8 mouse cellular contexts compared by ENCODE assay signal in genomic region chr4:124850261-124850913, GRCm38 (mm10). TPM values are rescaled to one million over a fixed set of nuclear protein-coding genes. Genes with fewer than 3 reads are reported as not detected.
DNase-seq lines count a peak whose midpoint lies in the region; ATAC-seq and TF ChIP-seq lines count a peak whose summit lies in the region.

Gene Yrdc, plus strand, starts transcription at chr4:124850679.

- H3ac ChIP-seq in myocyte (ENCODE audit: control insufficient read depth, insufficient read length), result peak within 1 kb of the TSS; percentile 92

- H3K36me3 ChIP-seq in heart, embryonic 11.5 days (ENCODE audit: control insufficient read depth, insufficient read depth, low read length), result no peaks in the 10 kb centered on the region
- peaks cover 17% of the 10 kb centered on the region; the same call in 1 of the 2 replicates for H3K36me3 ChIP-seq in kidney, embryonic 16.5 days (ENCODE audit: insufficient read depth, low read length)
- H3K36me3 ChIP-seq in liver, adult 2 months (ENCODE audit: control insufficient read depth, insufficient read depth, low read length), result peaks cover 23% of the 10 kb centered on the region
- peaks cover 17% of the 10 kb centered on the region for H3K36me3 ChIP-seq in myocyte (ENCODE audit: control insufficient read depth, insufficient read depth)
- H3K36me3 ChIP-seq in splenic B cell, adult 2 months (ENCODE audit: control insufficient read depth, insufficient read depth, low read length, poor library complexity, severe bottlenecking), result peaks cover 2% of the 10 kb centered on the region

- H3K79me2 ChIP-seq in liver, adult 2 months (ENCODE audit: control insufficient read depth, insufficient read depth, low read length), result peaks cover 16% of the 10 kb centered on the region; the same call in 1 of the 2 replicates
- H3K79me2 ChIP-seq in myocyte (ENCODE audit: control insufficient read depth, insufficient read depth), result peaks cover 29% of the 10 kb centered on the region

- peak within 1 kb of the TSS; percentile 92 for H3K4me3 ChIP-seq in heart, embryonic 11.5 days (ENCODE audit: low read depth, low read length)
- H3K4me3 ChIP-seq in kidney, embryonic 16.5 days (ENCODE audit: low read length), result peak within 1 kb of the TSS; percentile 96
- H3K4me3 ChIP-seq in liver, adult 2 months (ENCODE audit: insufficient read depth, low read depth, low read length), result peak within 1 kb of the TSS; percentile 87
- H3K4me3 ChIP-seq in myocyte, result peak within 1 kb of the TSS; percentile 64

- TF ChIP-seq CTCF in liver, adult 2 months (IDR thresholded peaks at IDR 0.05; ENCODE audit: low read depth, low read length), result peak; percentile 24; the same call in 1 of the 2 replicates

- peak; percentile 86 for ATAC-seq in erythroblast, adult 5-6 weeks (replicated peaks; ENCODE audit: low FRiP score, poor library complexity, severe bottlenecking)
- ATAC-seq in heart, embryonic 11.5 days (replicated peaks; ENCODE audit: insufficient number of reproducible peaks, low FRiP score, low TSS enrichment), result peak; percentile 89
- ATAC-seq in kidney, embryonic 16.5 days (ENCODE audit: low FRiP score, low TSS enrichment), result peak; percentile 93

- peak; percentile 94 to 95 for DNase-seq in B cell, adult 2 months
- DNase-seq in brain, adult 2 months (ENCODE audit: low read depth, low spot score), result peak; percentile 98
- DNase-seq in liver, adult 2 months (ENCODE audit: extremely low read depth, low read depth, low spot score), result peak; percentile 73
- DNase-seq in splenic B cell, adult 2 months (ENCODE audit: low read depth, low spot score), result peak; percentile 94

- peak within 1 kb of the TSS; percentile 93 for H3K27ac ChIP-seq in heart, embryonic 11.5 days (ENCODE audit: low read depth, low read length)
- peak within 1 kb of the TSS; percentile 82 for H3K27ac ChIP-seq in kidney, embryonic 16.5 days (ENCODE audit: low read length)
- H3K27ac ChIP-seq in liver, adult 2 months (replicated peaks; ENCODE audit: insufficient read depth, low read depth, low read length), result peak within 1 kb of the TSS; percentile 77

- H3K27me3 ChIP-seq in heart, embryonic 11.5 days (ENCODE audit: control insufficient read depth, insufficient read depth, low read length), result no peaks in the 10 kb centered on the region
- H3K27me3 ChIP-seq in kidney, embryonic 16.5 days (ENCODE audit: insufficient read depth, low read length), result no peaks in the 10 kb centered on the region
- no peaks in the 10 kb centered on the region for H3K27me3 ChIP-seq in liver, adult 2 months (ENCODE audit: control insufficient read depth, insufficient read depth, low read length)
- no peaks in the 10 kb centered on the region for H3K27me3 ChIP-seq in myocyte (ENCODE audit: control insufficient read depth, insufficient read depth, insufficient read length)
- H3K27me3 ChIP-seq in splenic B cell, adult 2 months (ENCODE audit: control insufficient read depth, insufficient read depth, low read length, poor library complexity, severe bottlenecking), result no peaks in the 10 kb centered on the region

- peak; percentile 50; the same call in 1 of the 2 replicates for TF ChIP-seq POLR2A in liver, adult 2 months (IDR thresholded peaks at IDR 0.05; ENCODE audit: extremely low read depth, insufficient read depth, low read length)
- TF ChIP-seq POLR2A in myocyte (IDR thresholded peaks at IDR 0.05; ENCODE audit: insufficient read length, low read depth), result peak; percentile 73

- H3K4me2 ChIP-seq in heart, embryonic 11.5 days, result peak within 1 kb of the TSS; percentile 76
- H3K4me2 ChIP-seq in kidney, embryonic 16.5 days (replicated peaks; ENCODE audit: low read depth, low read length), result peak within 1 kb of the TSS; percentile 95
- H3K4me2 ChIP-seq in myocyte (ENCODE audit: low read depth), result peak within 1 kb of the TSS; percentile 98

- WGBS in heart, embryonic 11.5 days (ENCODE audit: insufficient replicate concordance), result 0% methylated on average over 79 of the region's 90 CpGs
- under 1% methylated on average over 66 of the region's 90 CpGs for WGBS in kidney, embryonic 16.5 days
- WGBS in liver, adult 2 months, result under 1% methylated on average over 72 of the region's 90 CpGs

- peaks cover 11% of the 10 kb centered on the region for H3K4me1 ChIP-seq in heart, embryonic 11.5 days (ENCODE audit: control insufficient read depth, insufficient read depth, low read length)
- peaks cover 22% of the 10 kb centered on the region for H3K4me1 ChIP-seq in kidney, embryonic 16.5 days (ENCODE audit: insufficient read depth, low read length)
- H3K4me1 ChIP-seq in liver, adult 2 months (ENCODE audit: control insufficient read depth, insufficient read depth, low read length), result peaks cover 13% of the 10 kb centered on the region

- H3K9me3 ChIP-seq in heart, embryonic 11.5 days (replicated peaks; ENCODE audit: control insufficient read depth, low read length), result no peaks in the 10 kb centered on the region
- H3K9me3 ChIP-seq in kidney, embryonic 16.5 days (ENCODE audit: low read length), result no peaks in the 10 kb centered on the region

- H3K9ac ChIP-seq in heart, embryonic 11.5 days (ENCODE audit: low read depth, low read length), result peak within 1 kb of the TSS; percentile 88
- peak within 1 kb of the TSS; percentile 90 for H3K9ac ChIP-seq in kidney, embryonic 16.5 days (replicated peaks; ENCODE audit: low read length)
- peak within 1 kb of the TSS; percentile 97 for H3K9ac ChIP-seq in liver, adult 2 months (ENCODE audit: low read depth, low read length)

TF ChIP-seq in myocyte, 11 proteins besides CTCF, POLR2A, EP300 and RAD21:
- peak; percentile 42 for TF ChIP-seq TCF3 (IDR thresholded peaks at IDR 0.05; ENCODE audit: insufficient read length, low read depth)
- TF ChIP-seq E2F4 (IDR thresholded peaks at IDR 0.05; ENCODE audit: insufficient read depth), result peak; percentile 21
- TF ChIP-seq MYOD1 (IDR thresholded peaks at IDR 0.05; ENCODE audit: control insufficient read depth in 1 of 3, insufficient read length in 2 of 3, low read depth in 2 of 3), result peak in 2 of 3 experiments; percentile 81 to 87
- no peak for TF ChIP-seq REST (IDR thresholded peaks at IDR 0.05; ENCODE audit: insufficient read depth, insufficient read length)
- TF ChIP-seq POLR2AphosphoS2 (IDR thresholded peaks at IDR 0.05; ENCODE audit: insufficient read length, low read depth), result peak; percentile 87
- TF ChIP-seq MYOG (IDR thresholded peaks at IDR 0.05; ENCODE audit: control insufficient read depth in 1 of 3, insufficient read depth in 1 of 3, insufficient read length in 2 of 3, low read depth in 2 of 3), result peak; percentile 4 to 92 (median 89)
- no peak for TF ChIP-seq USF1 (IDR thresholded peaks at IDR 0.05; ENCODE audit: low read depth)
TF ChIP-seq in myocyte: peak in this region for 5.

RNA-seq across cellular contexts. Expression of gene Yrdc, which starts in this region (rescaled TPM):
- total RNA-seq in erythroblast, adult 5-6 weeks (2015; ENCODE audit: low replicate concordance), result 8.2 and 14.0 TPM in 2 replicates
- 1.2 and 1.5 TPM in 2 replicates for total RNA-seq in erythroblast, adult 5-6 weeks (2017; ENCODE audit: low replicate concordance)
- 25.4 and 28.0 TPM in 2 replicates for polyA plus RNA-seq in heart, embryonic 11.5 days (2014; fragmentation: Nextera tagmentation; extraction: Ambion mirVana)
- polyA plus RNA-seq in kidney, embryonic 16.5 days (2015; fragmentation: Nextera tagmentation; extraction: Ambion mirVana), result 34.8 and 37.2 TPM in 2 replicates
- 17.0 and 19.3 TPM in 2 replicates for total RNA-seq in liver, adult 2 months (2014; rRNA removed)
- polyA plus RNA-seq in liver, adult 2 months (2012; rRNA removed), result 25.1 and 36.9 TPM in 2 replicates
- polyA plus RNA-seq in myocyte (2012; fragmentation: generic; extraction: Trizol), result 36.5 TPM

Comparison
In these comparisons a context has a peak if more than half of its experiments do, and no peak if none do; other contexts are left out.
1. Peak in every context shown above with its lines: DNase-seq, ATAC-seq, H3K4me3 ChIP-seq and H3K27ac ChIP-seq.